Mouse (Mus musculus): ENCODE data around the gene Cmtm5. TPM values are rescaled to one million over a fixed set of nuclear protein-coding genes. Genes with fewer than 3 reads are reported as not detected.

Cmtm5 gene
- not detected in 2 replicates for total RNA-seq (2014; fragmentation: Nextera tagmentation)
- total RNA-seq (2017), result not detected in 2 replicates

DNA sequence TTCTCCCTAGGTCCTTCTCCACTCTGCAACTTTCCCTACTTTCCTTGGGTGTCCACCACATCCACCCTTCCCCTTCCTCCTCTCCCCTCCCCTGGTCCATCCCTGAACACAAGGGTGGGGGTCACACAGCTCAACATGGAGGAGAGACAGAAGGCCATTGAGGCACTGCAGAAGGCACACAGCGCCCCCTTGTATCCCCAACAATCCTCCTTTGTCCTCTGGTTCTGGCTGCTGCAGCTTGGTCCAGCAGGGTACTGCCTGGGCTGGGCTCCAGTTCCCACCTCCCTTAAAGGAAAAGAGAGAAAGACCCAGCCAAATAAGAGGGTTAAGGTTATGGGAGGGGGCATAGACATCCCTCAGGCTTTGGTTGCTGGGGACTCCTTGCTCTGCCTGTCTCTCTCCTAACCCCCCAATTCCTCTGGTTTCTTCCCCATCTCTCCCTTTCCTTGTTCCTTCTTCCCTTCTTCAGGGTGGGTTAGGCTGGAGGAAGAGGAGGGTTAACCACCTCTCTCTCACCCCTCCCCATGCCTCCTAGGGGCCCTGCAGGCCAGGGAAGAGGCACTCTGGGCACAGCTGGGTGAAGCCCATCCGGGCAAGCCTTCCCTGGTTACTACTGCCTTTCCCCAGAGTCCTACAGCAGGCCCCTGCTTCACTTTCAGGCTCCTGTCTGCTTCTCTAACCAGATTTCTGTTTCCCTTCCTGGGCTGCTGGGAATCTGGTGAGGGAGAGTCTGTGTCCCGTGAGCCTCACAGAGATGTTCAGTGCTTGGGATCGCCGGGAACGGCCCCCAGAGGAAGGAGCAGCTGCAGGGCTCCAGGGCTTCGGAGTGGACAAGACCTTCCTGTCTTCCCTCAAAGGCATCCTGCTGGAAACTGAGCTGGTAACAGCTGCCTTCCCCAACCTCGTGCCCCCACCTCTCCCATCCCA is at the start of gene Cmtm5:
Cmtm5 (plus strand) TSS at position 358 of the 927 bp plus-strand sequence.
- ATAC-seq (replicated peaks; ENCODE audit: low FRiP score, low TSS enrichment, poor library complexity, severe bottlenecking), result no peak

DNA sequence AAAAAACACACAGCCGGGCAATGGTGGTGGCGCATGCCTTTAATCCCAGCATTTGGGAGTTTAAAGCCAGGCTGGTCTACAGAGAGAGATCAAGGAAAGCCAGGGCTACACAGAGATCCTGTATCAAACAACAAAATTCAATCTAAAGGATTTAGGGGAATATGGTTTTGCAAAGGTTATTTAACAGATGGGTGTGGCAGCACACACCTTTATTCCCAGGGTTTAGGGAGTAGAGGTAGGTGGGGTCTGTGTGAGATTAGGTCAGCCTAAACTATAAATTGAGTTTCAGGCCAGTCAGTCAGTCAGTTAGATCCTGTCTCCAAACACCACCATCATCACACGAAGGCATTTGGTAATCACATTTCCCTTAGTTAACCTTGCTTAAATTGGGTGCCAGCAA is 43.9 kb upstream of the Cmtm5 start, which contains the start of gene Pabpn1:
Pabpn1 (plus strand) TSS at position 301 of the 400 bp plus-strand sequence.
- no peak for ATAC-seq (replicated peaks; ENCODE audit: low FRiP score, low TSS enrichment, poor library complexity, severe bottlenecking)

DNA sequence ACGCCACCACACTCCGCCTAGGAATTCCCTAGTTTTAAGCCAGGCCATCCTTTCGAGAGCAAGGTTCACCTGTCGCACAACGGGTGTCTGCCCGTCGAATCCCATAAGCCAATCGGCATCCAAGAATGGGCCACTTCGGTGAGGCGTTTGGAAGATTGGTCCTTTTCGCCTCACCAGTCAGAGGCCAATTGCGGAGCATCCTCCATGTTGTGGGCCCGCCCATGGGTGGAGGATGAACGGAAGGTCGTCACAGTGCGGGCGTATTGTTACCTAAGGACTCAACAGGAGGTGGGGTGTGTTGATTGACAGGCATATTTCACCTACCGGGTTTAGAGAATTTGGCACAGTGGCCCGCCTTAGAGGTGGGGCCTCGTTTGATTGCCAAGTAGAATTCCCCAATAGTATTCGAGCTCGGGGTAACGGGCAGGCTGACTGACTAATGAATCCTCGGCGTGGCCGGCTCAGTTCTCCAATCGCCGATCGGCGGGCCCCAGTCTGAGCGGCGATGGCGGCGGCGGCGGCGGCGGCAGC is 42.3 kb upstream of the Cmtm5 start:
- ATAC-seq (replicated peaks; ENCODE audit: low FRiP score, low TSS enrichment, poor library complexity, severe bottlenecking), result peak; percentile 100

DNA sequence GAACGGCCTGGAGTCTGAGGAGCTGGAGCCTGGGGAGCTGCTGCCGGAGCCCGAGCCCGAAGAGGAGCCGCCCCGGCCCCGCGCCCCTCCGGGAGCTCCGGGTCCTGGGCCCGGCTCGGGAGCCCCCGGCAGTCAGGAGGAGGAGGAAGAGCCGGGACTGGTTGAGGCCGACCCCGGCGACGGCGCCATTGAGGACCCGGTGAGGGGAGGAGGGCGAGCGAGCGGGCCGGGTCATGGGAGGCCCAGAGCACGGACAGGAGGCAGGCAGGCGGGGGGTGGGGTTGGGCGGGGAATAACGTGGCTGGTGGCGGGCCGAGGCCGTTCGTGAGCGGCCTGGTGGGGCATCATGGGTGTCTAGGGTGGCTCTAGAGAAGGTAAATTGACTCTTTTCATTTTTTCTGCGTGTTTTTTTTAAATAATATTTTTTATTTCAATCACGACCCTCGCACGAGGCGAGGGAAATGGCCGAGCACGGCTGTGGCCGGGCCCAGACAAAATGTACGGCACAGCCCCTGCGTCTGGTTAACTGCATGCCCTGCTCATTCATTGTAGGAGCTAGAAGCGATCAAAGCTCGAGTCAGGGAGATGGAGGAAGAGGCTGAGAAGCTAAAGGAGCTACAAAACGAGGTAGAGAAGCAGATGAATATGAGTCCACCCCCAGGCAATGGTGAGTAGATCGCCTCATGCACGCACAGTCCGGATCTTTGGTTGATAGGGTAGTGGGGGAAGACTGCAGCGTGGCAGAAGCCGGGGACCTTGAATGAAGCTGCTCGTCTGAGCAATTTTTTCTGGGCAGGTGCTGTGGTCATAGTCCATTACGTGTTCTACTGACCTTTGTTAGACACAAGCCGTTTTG is 41.5 kb upstream of the Cmtm5 start:
- ATAC-seq (replicated peaks; ENCODE audit: low FRiP score, low TSS enrichment, poor library complexity, severe bottlenecking), result no peak

DNA sequence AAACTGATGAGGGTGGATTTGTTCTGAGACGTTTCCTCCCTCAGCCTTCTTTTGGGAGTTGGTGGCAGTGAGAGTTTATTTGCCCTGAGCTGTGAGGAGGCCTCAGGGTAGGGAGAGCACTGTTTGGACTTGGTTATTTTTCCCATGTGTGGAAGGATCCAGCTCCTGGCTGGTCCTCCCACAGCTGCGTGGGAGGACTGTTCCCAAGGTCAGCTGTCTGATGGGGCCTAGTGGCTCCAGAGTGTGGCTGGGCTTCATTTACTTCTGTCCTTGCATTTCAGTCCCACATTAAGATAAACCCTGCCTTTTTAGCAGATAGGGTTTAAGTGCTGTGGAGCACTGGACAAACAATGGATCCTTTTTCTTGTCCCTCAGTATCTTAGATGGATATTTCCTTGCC is 38.6 kb upstream of the Cmtm5 start:
- no peak for ATAC-seq (replicated peaks; ENCODE audit: low FRiP score, low TSS enrichment, poor library complexity, severe bottlenecking)

DNA sequence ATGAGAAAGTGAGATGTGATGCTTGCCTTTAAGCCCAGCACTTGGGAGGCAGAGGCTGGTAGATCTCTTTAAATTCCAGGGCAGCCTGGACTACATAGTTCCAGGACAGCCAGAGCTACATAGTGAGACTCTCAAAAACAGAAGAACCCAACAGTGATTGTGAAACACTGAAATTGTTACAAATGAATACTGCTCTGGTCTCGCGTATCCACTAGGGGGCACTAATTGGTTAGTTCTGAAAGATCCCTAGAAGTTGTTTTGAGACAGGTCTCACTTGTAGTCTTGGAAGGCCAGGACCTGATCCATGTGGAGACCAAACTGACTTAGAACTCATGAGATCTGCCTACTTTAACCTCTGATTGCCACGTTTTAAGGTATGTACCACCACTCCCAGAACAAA is 35.7 kb upstream of the Cmtm5 start:
- ATAC-seq (replicated peaks; ENCODE audit: low FRiP score, low TSS enrichment, poor library complexity, severe bottlenecking), result peak; percentile 70

DNA sequence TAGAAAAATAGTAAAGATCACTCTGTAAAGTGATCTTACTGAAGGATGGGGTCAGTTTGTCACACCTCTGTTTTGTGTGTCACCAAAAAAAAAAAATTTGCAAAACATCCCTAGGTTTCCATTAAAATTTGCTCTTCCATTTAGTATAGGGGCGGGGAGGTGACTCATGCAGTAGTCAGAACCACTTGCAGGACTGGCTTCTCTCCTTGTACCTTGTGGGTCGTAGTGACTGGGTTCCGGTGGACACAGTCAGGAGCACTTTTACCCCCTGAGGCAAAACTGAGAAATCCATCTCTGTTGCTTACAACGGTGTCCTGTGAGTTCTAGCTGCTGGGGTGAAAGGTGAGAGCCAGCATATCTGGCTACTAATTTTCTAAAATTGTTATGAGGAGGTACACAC is 32.4 kb upstream of the Cmtm5 start:
- ATAC-seq (replicated peaks; ENCODE audit: low FRiP score, low TSS enrichment, poor library complexity, severe bottlenecking), result no peak

DNA sequence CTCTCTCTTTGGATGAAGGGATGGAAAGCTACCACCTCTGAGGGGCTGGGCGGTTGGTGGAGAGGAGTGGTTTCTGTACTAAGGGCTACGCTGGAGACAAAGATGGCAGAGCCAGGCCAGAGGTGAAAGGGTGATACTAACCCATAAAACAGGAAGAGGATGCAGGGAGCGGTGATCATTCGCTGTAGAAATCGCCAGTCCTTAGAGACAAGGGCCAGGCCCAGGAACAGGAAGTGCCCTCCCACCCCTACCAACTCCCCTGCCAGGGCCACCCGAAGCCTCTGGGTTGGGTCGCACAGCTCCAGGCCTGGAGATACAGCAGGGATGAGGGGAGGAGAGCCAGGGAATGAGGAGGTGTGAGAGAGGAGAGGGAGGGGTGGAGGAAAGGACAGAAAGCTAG is 27.4 kb upstream of the Cmtm5 start:
- ATAC-seq (replicated peaks; ENCODE audit: low FRiP score, low TSS enrichment, poor library complexity, severe bottlenecking), result no peak

DNA sequence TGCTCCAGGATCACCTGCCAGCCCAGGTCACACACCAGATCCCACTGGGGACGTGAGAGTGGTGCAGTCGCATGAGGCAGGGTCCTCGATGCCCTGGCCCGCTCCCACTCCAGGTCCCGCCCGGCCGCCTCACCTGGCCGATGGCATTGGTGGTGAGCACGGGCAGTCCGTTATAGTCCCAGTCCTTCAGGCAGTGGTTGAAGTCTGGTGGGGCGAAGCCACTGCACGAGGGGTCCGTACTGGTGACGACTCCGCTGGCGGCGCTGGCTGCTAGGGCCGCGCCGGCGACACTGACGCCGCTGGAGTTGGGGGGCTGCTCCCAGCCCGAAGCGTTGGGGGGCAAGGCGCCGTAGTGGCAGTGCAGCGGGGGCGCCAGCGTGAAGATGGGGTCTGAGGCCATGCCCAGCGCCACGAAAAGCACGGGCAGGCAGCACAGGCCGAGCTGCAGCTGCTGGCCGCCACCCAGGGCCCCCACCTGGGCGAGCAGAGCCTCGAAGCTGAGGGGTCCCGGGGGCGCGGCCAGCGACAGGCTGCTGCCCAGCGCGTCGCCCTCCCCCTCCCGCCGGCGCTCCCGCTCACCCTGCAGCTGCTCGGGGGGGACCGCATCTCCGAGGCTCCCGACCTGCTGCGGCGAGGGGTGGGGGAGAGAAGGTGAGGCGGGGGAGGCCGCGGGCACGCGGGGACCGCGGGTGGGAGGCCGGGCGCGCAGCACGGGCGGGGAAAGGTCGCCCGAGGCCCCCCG is 23.8 kb upstream of the Cmtm5 start:
- no peak for ATAC-seq (replicated peaks; ENCODE audit: low FRiP score, low TSS enrichment, poor library complexity, severe bottlenecking)

DNA sequence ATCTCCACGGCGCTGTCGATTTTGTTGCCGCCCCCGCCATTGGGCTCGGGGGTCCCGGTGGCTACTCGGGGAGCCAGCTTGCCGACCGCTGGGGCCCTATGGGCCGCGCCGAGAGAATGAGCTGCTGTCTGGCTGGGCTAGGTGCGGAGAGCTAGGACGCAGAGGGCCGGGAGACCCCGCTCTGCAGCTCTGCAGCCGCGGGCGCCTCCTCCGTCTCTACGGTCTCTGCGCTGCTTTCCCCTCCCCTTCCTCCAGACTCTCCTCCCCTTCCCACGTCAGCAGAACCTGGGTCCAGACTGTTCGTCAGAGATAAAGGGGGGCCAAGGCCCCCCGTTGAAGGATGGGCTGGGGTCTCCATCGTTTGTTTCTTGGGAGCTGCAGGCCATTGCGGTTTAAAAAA is 23.2 kb upstream of the Cmtm5 start, which contains the start of gene Slc22a17:
Slc22a17 (minus strand) TSS at position 247 of the 400 bp plus-strand sequence.
- ATAC-seq (replicated peaks; ENCODE audit: low FRiP score, low TSS enrichment, poor library complexity, severe bottlenecking), result no peak

DNA sequence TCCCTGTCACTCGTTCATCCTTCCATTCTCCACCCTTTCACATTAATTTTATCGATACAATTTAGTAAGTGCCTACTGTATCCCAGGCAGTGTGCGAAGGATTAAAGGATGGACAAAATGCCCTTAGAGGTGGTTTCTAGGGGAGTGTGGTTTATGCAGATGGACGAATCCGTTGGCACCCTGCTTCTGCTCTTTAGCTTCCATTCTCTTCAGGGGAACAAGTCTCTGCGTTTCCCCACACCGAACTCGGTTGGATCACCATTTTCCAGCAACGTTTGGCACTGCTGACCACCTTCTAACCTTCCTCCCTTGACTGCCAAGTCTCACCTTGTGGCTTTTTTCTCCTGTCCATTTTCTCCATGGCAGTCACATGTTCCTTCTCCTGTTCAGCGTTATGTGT is 22.7 kb upstream of the Cmtm5 start:
- no peak for ATAC-seq (replicated peaks; ENCODE audit: low FRiP score, low TSS enrichment, poor library complexity, severe bottlenecking)

DNA sequence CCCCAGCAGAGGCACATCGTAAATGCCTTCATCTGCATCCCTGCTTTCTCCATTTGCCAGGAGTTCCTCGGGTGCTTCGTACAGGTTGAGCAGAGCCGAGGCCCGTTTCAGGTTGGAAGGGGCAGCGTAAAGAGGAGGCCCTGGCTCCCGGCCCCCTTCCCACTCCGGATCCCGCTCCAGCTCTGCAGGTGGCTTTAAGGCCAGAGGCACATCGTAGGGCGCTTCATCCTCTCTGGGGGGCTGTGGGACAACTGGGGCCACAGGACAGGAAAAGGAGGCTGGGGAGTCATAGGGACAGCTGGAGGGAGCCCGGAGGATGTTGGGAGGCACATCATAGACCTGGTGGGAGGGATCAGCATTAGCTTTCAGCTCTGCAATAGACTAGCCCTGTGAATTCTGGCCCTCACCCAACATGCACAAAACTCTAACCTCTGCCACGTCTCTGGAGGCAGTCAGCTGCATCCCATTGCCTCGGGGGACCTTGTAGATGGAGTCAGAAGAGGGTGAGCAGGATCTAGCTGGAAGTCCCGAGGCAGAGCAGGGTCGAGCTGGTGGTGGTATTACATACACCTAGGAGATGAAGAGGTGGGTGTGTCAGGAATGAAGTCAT is 15.9 kb upstream of the Cmtm5 start:
- ATAC-seq (replicated peaks; ENCODE audit: low FRiP score, low TSS enrichment, poor library complexity, severe bottlenecking), result no peak

DNA sequence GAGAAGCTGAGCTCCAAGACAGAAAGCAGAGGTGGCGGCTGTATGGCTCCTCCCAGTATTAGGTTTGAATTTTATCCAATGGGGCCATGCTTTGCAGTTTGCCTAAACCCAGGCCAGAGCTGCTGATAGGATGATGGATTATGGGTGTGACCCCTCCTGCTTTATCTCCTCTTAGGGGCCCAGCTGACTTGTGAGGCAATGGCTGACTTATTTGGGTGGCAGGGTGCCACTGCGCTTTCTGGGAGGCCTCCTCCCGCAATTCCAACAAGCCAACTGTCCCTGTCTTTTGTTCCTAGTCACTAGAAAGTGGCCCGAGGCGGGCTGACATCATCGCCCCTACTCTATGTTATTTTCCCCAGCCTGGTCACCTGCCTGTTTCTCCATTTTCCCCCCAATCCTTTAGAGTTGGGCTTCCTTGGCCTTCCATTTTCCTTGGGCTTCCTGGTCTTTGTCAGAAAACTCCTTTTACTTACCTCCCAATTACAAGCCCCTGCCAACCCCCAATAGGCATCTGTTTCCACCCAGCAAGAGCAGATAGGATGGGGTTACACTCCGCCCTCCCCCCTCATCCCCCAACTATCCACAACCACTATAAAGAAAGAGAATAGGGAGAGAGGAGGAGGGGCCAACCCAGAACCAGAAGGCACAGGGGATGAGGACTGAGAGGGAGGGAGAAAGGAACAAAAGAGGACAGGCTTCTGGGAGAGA is 11.3 kb upstream of the Cmtm5 start:
- peak; percentile 54 for ATAC-seq (replicated peaks; ENCODE audit: low FRiP score, low TSS enrichment, poor library complexity, severe bottlenecking)

DNA sequence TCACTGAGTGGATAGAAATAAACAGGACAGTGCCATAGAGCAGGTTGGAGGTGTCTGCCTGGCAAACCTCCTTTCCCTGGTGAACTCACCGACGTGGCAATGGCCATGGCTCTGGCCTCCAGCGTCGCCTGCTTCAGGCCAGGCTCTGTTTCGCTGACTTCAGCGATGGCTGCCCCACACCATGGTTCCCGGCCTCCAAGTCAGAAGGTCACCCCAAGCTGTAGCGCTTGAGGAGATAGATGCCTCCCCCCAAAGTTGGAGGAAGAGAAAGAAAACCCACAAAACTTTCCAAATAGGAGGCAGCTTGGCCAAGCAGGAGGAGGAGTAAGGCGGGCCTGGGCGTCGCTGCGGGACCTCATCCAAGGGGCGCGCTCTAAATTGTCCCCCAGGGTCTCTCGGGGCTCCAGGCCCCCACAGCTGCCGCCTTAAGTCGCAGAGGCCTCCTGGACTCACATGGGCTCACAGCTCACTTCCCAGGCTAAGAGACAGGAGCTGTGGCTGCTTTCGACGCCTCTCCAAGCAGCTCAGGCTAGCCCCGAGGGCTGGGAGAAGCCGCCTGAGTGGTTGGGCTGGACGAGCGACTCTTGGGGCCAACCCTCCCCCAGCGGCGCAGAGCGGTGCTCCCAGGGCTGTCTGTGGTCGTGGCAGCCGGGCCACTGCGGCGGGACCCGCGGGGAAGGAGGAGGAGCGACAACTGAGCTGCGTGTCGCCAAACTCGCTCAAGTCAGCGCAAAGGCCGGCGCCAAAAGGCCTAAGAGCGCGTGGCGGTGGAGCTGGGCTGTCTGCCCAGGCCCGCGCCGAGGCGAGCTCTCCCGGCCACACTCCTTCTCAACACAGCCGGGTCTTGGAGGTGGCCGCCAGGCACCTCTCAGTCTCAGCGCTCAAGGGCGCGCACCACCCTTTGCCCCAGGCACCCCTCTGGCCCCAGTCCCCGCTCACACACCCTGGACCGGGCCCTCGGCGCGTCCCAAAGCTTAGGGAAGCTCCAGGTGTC is 10.4 kb upstream of the Cmtm5 start, which contains the start of gene Efs:
Efs (minus strand) TSS at position 778 of the 994 bp plus-strand sequence.
- no peak for ATAC-seq (replicated peaks; ENCODE audit: low FRiP score, low TSS enrichment, poor library complexity, severe bottlenecking)

DNA sequence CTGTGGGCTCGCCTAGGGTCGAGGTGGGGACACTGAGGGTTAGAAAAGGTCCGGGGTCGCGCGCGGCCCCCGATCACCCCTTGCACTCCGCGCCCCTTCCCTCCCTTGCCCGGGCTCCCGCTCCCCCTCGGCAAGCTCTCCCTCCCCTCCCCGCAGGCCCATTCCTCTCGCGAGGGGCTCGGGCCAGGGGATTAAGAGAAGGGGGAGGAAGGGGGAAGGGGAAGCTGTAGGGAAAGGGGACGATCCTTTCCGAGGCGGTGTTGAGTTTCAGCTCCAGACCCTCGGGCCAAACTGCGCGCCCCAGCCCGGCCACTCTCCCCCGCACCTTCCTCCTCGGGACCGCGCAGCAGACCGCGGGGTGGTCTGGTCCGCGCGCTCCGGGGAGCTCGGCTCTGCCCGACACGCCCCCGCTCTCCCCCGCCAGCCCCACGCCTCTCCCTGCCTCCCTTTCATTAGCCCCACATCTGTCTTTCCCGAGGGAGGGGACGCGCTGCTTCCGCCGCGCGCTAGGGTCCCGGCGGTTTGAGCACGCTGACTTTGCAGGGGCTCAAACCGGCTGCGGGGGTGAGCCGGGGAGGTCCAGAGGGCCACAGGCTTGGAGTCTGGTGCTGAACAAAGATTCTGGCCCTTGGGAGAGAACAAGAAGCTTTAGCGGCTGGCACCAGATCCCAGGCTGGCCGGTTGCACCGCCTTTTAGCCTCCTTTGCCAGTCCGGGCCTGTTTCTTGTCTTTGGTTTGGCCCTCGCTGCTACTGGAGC is 9.5 kb upstream of the Cmtm5 start:
- no peak for ATAC-seq (replicated peaks; ENCODE audit: low FRiP score, low TSS enrichment, poor library complexity, severe bottlenecking)

DNA sequence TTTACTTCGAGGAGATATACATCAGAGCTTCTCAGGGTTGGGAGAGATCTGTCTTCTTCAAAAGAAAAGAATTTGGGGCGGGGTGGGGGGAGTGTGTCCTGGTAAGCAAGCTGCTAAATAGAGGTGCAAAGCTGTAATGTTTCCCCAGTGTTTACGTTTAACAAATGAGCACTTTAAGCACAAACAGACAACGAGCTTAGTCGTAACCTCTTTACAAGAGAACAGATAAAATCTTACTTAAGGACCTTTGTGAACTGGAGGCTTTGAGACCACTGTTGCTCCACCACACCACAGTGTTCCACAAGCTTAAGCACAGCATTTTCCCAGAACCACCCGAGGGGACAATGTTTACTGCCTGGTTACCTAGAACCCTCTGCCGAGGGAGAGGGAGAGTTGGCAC is 8.8 kb upstream of the Cmtm5 start:
- no peak for ATAC-seq (replicated peaks; ENCODE audit: low FRiP score, low TSS enrichment, poor library complexity, severe bottlenecking)
